Mouse (Mus musculus) limb, embryonic 14.5 days (tissue): ENCODE data around the gene Lrp6. TPM values are rescaled to one million over a fixed set of nuclear protein-coding genes. Genes with fewer than 3 reads are reported as not detected.

Experiments used
- ATAC-seq: fragments of 200-750 bp; cut with Nextera tagmentation; 2 replicates; pipeline ENCODE4 v1.8.0; 2017; ENCODE audit warnings: low read depth, moderate number of reproducible peaks, moderate TSS enrichment; ENCODE audit not compliant: low FRiP score
- DNase-seq: peaks from one replicate; pipeline ENCODE4 v3.0.0-alpha.2; 2015; ENCODE audit warnings: low spot score
- H3K27ac ChIP-seq: fragments of 300-500 bp; sonication (generic); replicated peaks from 2 replicates; pipeline ENCODE4 v1.5.1; 2014; ENCODE audit warnings: low read depth, mild to moderate bottlenecking, low read length, moderate library complexity, mixed read lengths
- H3K27me3 ChIP-seq: fragments of 300-500 bp; sonication (generic); 2 replicates; pipeline ENCODE4 v1.6.1; 2014; ENCODE audit warnings: low read length, mixed read lengths; ENCODE audit not compliant: control insufficient read depth, insufficient read depth
- H3K36me3 ChIP-seq: fragments of 300-500 bp; sonication (generic); 2 replicates; pipeline ENCODE4 v1.6.1; 2014; ENCODE audit warnings: mild to moderate bottlenecking, low read length, moderate library complexity, mixed read lengths; ENCODE audit not compliant: control insufficient read depth, insufficient read depth
- H3K4me1 ChIP-seq: fragments of 300-500 bp; sonication (generic); 2 replicates; pipeline ENCODE4 v1.6.1; 2014; ENCODE audit warnings: antibody characterized with exemption, low read length, mixed read lengths; ENCODE audit not compliant: control insufficient read depth, insufficient read depth
- H3K4me2 ChIP-seq: fragments of 300-500 bp; sonication (generic); replicated peaks from 2 replicates; pipeline ENCODE4 v1.6.1; 2014; ENCODE audit warnings: low read depth, mild to moderate bottlenecking, low read length, moderate library complexity; ENCODE audit not compliant: severe bottlenecking
- H3K4me3 ChIP-seq: fragments of 300-500 bp; sonication (generic); replicated peaks from 2 replicates; pipeline ENCODE4 v1.5.1; 2014; ENCODE audit warnings: low read length
- H3K9ac ChIP-seq: fragments of 300-500 bp; sonication (generic); 2 replicates; pipeline ENCODE4 v1.6.1; 2014; ENCODE audit warnings: mild to moderate bottlenecking, low read depth, low read length, moderate library complexity; ENCODE audit not compliant: severe bottlenecking
- H3K9me3 ChIP-seq: fragments of 300-500 bp; sonication (generic); 2 replicates; pipeline ENCODE4 v1.6.1; 2016; ENCODE audit warnings: low read length; ENCODE audit not compliant: control insufficient read depth
- POLR2A ChIP-seq: fragments of 200-500 bp; IDR thresholded peaks from 2 replicates; pipeline ENCODE4 v1.8.0; 2012; ENCODE audit warnings: inconsistent platforms, mild to moderate bottlenecking, moderate library complexity, borderline replicate concordance; ENCODE audit not compliant: insufficient read depth, insufficient read length; ENCODE audit errors: extremely low read depth
- whole genome bisulfite sequencing: fragments of 180-500 bp; shearing (Covaris S2); extraction: QIAGEN DNeasy Blood & Tissue Kit; methylation state at CpG from one replicate; pipeline ENCODE4 v1.1.7; 2014; 5-methylcytosine and 5-hydroxymethylcytosine counted together
- polyA plus RNA-seq, 2 experiments: library from polyadenylated mRNA; depleted of rRNA in 1 of 2; stranded (reverse) in 1 of 2; unstranded in 1 of 2; fragments of >200 nt; fragmentation: Nextera tagmentation in 1 of 2; extraction: Ambion mirVana in 1 of 2; gene quantifications; 2 replicates each; pipeline versions ENCODE4 v1.2.1 to v1.2.3; 2012 to 2014

The Lrp6 gene
- polyA plus RNA-seq, 2 experiments: 39.5 to 42.7 TPM

DNA sequence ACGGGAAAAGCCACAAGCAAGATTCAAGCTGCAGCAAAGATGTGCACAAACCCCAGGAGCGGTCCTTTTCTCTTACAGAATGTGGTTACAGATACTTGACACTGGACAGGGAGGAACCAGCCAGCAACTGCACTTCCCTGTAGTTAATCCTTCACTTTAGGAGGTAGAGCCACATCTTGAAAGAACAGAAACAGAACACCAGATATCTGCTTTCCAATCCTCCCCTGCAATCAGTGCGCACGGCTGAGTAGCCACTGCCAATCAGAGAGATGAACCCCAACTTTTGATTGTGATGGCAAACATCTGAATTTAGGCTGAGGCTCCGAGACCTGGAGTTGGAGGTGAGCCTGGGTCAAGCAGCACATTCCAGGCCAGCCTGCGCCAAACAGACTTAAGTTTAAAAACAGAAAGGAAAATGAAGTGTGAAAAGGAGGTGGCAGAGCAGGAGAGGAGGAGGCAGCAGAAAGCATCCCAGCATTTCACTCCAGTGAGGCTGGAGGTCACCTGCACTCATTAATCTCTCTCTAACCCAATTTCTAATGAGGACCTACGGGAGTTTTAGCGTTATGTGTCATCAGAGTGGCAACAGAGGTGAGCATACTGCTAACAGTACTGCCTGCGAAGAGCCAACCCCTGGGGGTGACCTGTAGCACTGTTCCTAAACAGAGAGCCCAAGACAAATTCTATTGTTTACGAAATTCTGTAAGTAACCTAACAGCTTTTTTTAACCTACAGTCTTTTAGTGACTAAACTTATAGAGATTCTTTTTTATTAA lies 39.8 kb downstream of the Lrp6 start:
- TF ChIP-seq POLR2A: no peak
- no peak; the same call in 1 of the 2 replicates for ATAC-seq
- no peak overlapping the region for H3K27ac ChIP-seq

DNA sequence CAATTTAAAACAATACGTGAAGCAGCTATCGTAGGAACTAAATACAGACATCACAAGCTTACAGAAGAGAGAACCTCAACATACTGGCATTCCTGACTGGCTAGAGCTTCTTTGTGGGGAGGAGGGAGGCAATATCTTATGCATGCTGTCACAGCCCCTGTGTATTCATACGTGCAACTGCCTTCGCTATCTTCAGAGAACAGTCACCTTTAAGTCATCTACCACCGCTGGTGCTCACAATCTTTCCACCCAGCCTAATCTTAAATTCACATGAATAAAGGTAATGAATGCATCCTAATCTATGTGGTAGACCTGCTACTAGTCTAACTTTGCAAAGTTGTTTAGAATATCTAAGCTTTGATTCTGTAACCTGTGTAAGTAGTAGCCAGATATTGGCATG lies 40.5 kb downstream of the Lrp6 start:
- Histone ChIP-seq H3K4me2 (no peak overlapping the region), H3K27me3 (no peaks in the 10 kb centered on the region), H3K9ac (no peak overlapping the region), H3K9me3 (no peaks in the 10 kb centered on the region), H3K27ac (no peak overlapping the region), H3K4me3 (no peak overlapping the region), H3K36me3 (peaks cover 6% of the 10 kb centered on the region; the same call in 1 of the 2 replicates), H3K4me1 (peaks cover 18% of the 10 kb centered on the region)
- no peak for TF ChIP-seq POLR2A
- ATAC-seq (no peak), DNase-seq (no peak)
- WGBS: 85% methylated on average over 5 of the region's 5 CpGs

More for the DNA sequence above, 39.8 kb downstream of the Lrp6 start:
- DNase-seq: no peak
- WGBS: 52% methylated on average over 10 of the region's 10 CpGs
- Histone ChIP-seq H3K9ac (no peak overlapping the region), H3K4me2 (no peak overlapping the region), H3K36me3 (peaks cover 6% of the 10 kb centered on the region; the same call in 1 of the 2 replicates), H3K4me1 (peaks cover 15% of the 10 kb centered on the region), H3K27me3 (no peaks in the 10 kb centered on the region), H3K9me3 (no peaks in the 10 kb centered on the region), H3K4me3 (no peak overlapping the region)

DNA sequence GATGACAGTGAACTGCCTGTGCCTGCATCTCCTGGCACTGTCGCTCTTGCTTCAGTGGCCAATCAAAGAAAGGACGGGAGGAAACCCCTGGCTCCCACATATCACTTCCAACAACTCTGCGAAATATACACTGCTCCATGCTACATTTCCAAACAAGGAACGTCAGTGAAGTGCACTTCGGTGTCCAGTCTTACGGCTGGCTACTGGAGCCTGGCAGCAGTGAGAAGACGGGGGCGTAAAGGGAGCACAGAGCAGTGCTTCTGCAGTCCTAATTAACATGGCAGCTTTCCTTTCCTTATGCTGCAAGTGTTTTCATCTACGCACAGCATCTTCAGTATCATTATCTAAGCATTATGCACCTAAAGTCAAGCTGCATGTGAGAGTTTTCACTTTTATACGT lies 45.4 kb downstream of the Lrp6 start:
- H3K9me3 ChIP-seq: no peaks in the 10 kb centered on the region
- H3K27me3 ChIP-seq: no peaks in the 10 kb centered on the region
- H3K4me3 ChIP-seq: no peak overlapping the region
- H3K9ac ChIP-seq: no peak overlapping the region
- no peak for TF ChIP-seq POLR2A
- peaks cover 7% of the 10 kb centered on the region for H3K36me3 ChIP-seq
- no peak overlapping the region for H3K4me2 ChIP-seq
- no peak overlapping the region for H3K27ac ChIP-seq
- 65% methylated on average over 10 of the region's 10 CpGs for WGBS
- DNase-seq: no peak
- ATAC-seq: no peak
- H3K4me1 ChIP-seq: peaks cover 13% of the 10 kb centered on the region; the same call in 1 of the 2 replicates

DNA sequence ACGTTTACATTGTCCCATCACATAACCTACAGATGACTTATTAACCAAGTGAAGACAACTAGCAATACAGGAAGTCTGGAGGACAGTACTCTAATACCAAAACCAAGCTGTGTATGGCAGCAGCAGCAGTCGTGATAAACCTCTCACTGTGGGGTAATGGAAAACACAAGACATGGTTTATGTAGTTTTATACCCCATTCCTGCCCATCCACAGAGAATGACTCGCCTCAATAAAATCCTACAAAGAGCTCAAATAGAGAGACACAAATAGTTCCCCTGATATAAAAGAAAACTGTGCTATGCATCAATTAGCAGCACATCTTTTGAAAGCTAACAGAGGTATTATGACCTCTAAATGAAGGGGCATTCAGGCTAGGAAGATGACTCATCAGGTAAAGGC lies 45.9 kb downstream of the Lrp6 start:
- Histone ChIP-seq H3K4me1 (peaks cover 19% of the 10 kb centered on the region; the same call in 1 of the 2 replicates), H3K9me3 (no peaks in the 10 kb centered on the region), H3K27ac (no peak overlapping the region), H3K9ac (no peak overlapping the region), H3K36me3 (peaks cover 7% of the 10 kb centered on the region), H3K4me3 (no peak overlapping the region), H3K4me2 (no peak overlapping the region), H3K27me3 (no peaks in the 10 kb centered on the region)
- no peak for ATAC-seq
- WGBS: 44% methylated on average over 3 of the region's 3 CpGs
- TF ChIP-seq POLR2A: no peak
- no peak for DNase-seq

DNA sequence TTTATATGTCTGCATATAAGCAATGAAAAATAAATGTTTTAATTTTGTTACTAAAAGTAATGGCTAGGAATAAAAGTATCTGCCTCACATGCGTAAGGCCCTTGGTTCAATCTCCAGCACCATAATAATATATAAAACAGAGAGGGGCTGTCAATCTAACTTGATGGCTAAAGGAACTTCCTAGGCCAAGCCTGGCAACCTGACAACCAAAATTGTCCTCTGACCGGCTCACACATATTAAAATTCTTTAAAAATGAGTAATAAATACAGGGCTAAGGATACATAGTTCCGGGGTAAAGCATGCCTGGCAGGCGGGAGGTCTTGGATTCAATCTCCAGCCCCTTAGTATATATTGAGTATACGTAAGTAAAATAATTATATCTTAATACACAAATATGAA lies 48.3 kb downstream of the Lrp6 start:
- Histone ChIP-seq H3K27me3 (no peaks in the 10 kb centered on the region), H3K4me3 (no peak overlapping the region), H3K27ac (no peak overlapping the region), H3K36me3 (peaks cover 7% of the 10 kb centered on the region; the same call in 1 of the 2 replicates), H3K9me3 (no peaks in the 10 kb centered on the region), H3K4me1 (peaks cover 24% of the 10 kb centered on the region; the same call in 1 of the 2 replicates), H3K4me2 (no peak overlapping the region), H3K9ac (no peak overlapping the region)
- 59% methylated on average over 5 of the region's 5 CpGs for WGBS
- ATAC-seq (no peak), DNase-seq (no peak)
- TF ChIP-seq POLR2A: no peak

DNA sequence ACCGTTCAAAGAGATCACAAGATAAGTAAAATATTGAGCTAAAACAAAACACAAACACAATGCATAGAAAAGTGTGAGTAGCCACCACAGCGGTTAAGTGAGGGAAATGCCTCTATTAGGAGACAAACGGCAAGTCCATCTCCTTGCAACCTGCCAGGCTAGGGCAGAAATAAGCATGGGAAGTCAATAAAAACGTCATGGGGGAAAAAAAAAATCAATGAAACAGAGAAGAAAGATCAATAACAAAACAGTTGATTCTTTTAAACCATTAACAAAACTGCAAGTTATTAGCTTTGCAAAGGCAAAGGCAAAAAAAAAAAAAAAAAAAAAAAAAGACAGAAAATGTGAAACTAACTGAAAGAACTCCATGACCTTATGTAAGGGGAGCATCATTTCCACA lies 49.6 kb downstream of the Lrp6 start:
- H3K27ac ChIP-seq: no peak overlapping the region
- H3K9me3 ChIP-seq: no peaks in the 10 kb centered on the region
- no peak for ATAC-seq
- peaks cover 32% of the 10 kb centered on the region for H3K4me1 ChIP-seq
- no peak for TF ChIP-seq POLR2A
- H3K4me2 ChIP-seq: no peak overlapping the region
- no peak overlapping the region for H3K4me3 ChIP-seq
- H3K9ac ChIP-seq: no peak overlapping the region
- H3K27me3 ChIP-seq: no peaks in the 10 kb centered on the region
- H3K36me3 ChIP-seq: peaks cover 12% of the 10 kb centered on the region
- no peak for DNase-seq
- WGBS: 59% methylated on average over 4 of the region's 4 CpGs
